Mouse (Mus musculus) megakaryocyte progenitor cell, adult 5-6 weeks (primary cell): Measurements from ENCODE around the gene Apbb2. TPM values are rescaled to one million over a fixed set of nuclear protein-coding genes. Genes with fewer than 3 reads are reported as not detected.

Experiments used
- ATAC-seq: replicated peaks from 2 replicates; pipeline ENCODE4 v1.8.0; 2016; ENCODE audit warnings: mild to moderate bottlenecking, moderate TSS enrichment, inconsistent platforms; ENCODE audit not compliant: poor library complexity
- total RNA-seq, 2 experiments: library from RNA; stranded (forward) in 1 of 2; stranded (reverse) in 1 of 2; fragments of 157-497, 149-512 nt in 1 of 2; fragments of 200-1000 nt in 1 of 2; gene quantifications; 2 replicates each; pipeline versions ENCODE4 v1.2.3 to v1.2.4; 2015 to 2017

Gene Apbb2
- total RNA-seq, 2 experiments from 2014 or later = 0.29 to 3.3 TPM

DNA sequence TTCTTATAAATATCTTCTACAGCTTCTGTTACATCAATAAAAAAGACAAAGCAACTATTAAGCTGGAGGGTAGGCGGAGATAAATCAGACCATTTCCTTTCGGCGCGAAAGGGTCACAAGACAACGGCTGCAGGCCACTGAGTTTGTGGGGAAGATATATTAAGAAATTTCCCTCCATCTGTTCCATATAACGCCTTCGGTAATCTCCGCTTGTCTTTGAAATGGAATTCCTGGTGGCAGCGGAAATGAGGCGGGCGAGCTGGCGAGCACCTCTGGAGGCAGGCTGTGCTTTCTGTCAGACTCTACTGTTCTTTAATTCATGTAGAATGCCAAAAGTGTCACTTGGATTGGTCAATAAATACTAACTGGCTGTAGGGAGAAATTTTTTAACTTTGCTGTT is 267.5 kb downstream of the Apbb2 start:
- no peak for ATAC-seq

GRCm38 (mm10) chr5:66350611-66351010 is 268.0 kb downstream of the Apbb2 start:
- ATAC-seq = no peak

DNA sequence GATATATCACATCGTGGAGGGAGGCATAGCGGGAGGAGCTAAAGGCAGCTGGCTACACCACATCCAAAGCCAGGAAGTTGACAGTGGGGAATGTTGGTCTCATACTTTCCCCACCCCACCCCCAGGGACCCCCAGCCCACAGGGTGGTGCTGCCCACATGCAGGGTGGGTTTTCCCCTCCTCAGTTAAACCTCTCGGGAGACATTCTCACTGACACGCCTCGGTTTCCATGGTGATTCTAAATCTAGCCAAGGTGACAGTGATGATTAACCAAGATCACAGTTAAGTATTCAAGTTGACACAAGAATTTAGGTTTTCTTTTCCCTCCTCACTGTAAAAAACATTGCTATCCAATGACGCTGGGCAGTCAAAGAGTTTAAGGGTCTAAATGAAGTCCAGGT is 270.2 kb downstream of the Apbb2 start:
- ATAC-seq = no peak

- no peak for ATAC-seq
These were observed 271.8 kb downstream of the Apbb2 start for GRCm38 (mm10) chr5:66346756-66347155.

DNA sequence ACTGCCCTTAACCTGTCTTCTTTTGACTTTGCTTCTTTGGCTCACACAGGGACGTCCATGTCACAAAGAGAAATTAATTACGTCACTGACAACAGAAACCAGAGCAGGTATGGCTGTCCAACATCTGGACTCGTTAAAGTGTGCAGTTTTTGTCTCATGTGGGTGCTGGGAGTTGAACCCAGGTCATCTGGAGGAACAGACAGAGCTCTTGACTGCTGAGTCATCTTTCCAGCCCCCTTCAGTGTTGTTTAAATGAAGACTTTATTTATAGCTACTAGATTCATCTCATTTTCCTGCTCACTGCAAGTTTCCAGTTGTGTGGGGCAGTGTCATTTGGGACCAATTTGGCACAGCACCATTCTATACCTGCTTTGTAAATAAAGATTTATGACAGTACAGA is 273.4 kb downstream of the Apbb2 start:
- ATAC-seq = no peak

DNA sequence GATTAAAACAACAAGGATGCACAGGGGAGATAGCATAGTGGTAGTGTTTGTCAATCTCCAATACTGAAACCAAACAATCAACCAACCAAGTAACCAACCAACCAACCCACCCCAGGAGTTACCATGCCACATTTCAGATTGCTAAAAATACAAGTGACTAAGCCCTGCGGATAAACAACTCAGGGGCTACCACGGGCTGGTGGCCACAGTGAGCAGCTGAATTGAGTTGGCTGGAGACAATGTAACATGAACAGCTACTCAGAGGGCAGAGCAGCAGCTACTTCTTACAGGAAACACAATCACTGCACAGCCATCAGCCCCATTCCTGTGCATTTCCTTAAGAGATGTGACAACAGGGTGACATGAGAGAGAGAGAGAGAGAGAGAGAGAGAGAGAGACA is 274.4 kb downstream of the Apbb2 start:
- no peak for ATAC-seq

GRCm38 (mm10) chr5:66342285-66342684 is 276.3 kb downstream of the Apbb2 start:
- ATAC-seq = no peak

DNA sequence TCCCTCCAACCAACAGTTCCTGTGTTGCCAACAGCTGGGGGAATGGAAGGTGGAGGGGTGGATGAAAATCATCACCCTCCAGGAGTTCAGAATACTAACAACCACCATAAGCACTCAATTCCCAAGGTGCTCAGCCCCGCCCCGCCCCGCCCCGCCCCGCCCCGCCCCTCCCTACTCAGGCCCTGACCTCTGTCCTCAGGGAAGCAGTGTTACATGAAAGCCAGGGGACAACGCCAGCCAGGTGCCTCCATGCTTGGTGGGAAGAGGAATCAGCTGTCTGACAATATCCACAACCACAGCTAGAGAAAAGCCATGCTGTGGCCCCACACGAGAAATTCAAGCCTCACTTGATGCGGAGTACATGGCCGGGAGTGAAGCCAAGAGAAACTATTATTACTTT is 276.7 kb downstream of the Apbb2 start:
- ATAC-seq = no peak

DNA sequence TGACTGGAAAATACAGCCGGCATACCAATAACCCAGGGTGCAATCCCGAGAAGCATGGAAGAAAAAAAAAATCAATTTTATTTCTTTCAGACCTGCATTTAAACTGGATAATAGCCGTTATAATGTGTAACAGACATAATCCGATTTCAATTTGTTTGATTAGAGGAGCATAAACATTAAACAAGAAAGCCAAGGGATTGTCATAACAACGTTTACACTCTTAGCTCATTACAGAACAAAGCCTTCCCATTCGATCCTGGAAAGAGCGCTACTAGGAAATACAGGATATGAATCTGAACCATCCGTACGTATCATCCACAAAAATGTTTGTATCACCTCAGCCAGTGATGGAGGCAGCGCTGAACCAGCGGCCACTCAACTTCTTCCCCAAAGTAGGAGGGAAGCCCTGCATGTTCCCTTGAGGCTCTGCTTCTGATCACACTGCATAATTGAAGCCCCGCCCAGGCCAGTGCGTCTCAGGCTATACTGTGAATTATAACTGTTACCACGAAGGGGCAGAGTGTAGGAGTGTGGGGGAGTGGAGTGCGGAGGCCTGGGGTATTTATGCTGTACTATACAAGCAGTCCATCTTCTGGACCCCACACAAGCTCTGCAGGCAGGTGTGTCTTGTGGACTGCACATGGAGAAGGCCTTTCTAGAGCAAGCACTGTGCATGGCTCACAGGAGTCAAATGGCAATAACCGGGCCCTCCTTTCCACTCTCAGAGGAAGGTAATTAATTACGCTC is 278.1 kb downstream of the Apbb2 start:
- no peak for ATAC-seq

DNA sequence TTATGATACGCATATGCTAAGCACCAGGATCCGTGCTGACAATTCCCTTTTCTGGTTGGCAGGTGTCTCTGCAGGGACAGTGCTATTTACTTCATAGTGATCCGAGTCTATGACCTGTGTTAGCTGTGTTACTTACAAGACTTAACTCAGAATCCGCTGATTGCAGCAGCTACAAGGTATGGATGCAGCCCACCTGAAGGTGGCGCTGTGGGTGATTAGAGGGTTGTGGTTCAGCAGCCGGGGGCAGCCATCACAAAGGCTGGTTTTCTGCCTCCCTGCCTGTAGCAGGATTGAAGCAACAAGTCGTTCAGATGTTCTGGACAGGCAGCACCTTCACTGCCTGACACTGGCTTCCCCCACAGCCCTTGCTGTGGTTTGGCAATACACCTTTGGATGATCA is 280.0 kb downstream of the Apbb2 start:
- peak; percentile 72 for ATAC-seq

DNA sequence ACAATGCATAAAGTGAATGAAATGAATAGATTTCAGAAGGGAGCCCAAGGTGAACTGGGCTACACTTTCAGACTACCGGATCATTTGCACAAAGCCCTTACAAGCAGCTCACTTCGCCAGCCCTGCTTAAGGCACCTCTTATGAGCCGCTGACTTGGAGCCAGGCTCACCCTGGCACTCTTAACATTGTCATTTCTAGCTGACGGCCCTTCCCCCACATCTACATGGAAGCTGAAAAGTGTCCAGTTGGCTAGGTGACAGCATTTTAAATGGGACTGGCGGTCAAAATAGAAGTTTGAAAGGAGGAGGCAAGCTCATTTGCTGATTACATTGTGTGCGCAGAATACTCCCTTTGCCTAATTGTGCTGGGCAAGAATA is 280.6 kb downstream of the Apbb2 start:
- no peak for ATAC-seq

DNA sequence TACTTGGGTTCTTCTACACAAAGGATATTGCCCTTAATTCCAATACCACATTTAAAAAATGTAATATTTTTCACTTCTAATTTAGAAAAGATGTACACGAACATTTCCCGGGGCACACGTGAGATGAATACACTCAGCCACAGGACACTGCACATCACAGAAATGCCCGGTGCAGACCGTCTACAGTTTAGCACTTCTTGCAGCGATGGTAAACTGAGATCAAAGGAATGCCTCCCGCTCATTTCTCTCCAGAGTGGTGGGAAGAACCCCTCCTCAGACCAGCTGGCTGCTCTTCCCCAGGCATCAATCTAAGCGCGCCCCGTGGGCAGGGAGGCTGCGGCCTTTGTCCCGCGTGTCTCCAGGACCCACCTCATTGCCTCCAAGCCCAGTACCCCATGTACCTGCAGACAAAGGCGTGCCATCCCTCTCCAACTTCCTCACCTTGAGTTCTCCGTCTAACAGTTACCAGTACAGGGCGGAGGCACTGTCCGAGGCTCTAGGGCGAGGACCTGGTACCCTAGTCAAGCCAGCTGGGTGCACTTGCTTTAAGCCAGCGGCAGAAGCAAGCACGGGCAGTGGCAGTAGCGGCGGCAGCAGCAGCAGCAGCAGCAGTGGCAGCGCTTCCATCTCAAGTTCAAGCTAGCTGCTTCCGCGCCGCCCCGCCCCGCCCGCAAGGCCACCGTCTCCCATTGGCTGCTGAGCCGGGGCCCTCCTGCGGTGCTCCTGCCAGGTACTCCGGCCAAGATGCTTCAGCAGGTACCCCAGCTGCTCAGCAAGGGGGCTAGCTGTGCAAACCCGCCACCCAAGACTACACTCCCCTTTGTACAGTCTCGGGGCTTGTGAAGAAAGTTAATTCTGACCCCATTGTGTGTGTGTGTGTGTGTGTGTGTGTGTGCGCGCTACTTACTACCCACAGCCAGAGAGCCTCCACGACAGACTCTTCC is 281.3 kb downstream of the Apbb2 start:
- peak; percentile 82 for ATAC-seq

DNA sequence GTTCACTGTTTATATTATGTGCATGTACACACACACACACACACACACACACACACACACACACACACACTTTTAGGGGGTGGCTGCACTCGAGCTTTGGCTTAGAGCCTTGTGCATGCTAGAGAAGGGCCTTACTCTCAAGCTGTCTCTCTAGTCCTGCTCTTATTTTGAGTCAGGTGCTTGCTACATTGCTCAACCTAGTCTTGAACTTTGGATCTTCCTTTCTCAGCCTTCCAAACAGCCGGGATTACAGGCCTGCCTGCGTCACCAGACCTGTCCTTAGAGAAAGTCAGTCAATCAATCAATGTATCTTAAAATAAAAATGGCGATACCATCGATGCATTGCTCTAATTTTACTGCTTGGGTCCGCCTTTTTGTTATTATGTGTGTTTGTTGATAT is 287.8 kb downstream of the Apbb2 start:
- ATAC-seq = no peak

- no peak for ATAC-seq
These were observed 289.8 kb downstream of the Apbb2 start for GRCm38 (mm10) chr5:66328766-66329165.

DNA sequence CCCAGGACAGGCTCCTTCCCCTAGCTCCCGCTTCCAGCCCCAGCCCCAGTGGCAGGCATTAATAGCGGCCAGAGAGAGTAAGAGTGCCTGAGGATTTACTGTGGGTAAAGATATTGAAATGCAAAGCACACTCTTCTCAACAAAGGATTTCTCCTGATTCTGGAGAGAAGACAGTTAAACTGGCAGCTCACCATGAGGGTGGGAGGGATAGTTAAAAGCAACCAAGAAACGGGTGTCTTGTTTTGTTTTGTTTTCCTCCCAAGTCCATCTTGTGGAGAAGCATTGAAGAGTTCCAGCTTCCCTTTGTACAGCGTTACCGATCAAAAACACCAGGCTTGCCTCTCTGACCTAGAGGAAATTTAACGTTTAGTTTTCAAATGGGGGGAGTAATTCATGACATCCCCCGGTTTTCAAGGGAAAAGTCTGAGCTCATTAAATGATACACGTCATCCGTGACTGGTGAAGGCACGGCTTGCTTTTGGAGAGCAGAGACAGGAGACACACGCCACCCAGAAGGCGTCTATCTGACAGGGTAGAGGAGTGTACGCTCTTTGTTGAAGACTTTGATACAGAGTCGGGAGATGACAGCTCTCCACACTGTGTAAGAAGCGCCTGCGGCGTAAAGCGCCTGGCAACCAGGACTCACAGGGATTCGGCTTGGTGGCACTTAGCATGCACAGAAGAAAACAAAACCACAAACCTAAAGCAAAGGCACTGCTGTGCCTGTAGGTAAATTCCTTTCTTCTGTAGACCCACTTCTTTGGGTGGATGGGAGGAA is 290.4 kb downstream of the Apbb2 start:
- no peak for ATAC-seq

DNA sequence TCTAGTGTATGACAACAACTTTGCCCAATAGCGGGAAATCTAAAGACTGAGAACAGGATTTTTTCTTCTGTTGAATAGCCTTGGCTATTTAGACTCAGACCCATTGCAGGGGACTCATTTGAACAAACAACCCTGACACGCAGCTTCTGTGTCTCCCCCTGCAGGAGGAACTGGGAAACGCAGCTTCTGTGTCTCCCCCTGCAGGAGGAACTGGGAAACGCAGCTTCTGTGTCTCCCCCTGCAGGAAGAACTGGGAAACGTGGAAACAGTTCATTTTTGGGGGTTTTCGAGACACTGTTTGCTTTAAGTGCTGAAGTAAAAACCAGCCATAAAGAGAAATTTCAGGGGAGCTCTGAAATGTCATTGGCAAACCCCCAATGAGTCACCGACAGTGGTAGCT is 292.2 kb downstream of the Apbb2 start:
- ATAC-seq = peak; percentile 54

DNA sequence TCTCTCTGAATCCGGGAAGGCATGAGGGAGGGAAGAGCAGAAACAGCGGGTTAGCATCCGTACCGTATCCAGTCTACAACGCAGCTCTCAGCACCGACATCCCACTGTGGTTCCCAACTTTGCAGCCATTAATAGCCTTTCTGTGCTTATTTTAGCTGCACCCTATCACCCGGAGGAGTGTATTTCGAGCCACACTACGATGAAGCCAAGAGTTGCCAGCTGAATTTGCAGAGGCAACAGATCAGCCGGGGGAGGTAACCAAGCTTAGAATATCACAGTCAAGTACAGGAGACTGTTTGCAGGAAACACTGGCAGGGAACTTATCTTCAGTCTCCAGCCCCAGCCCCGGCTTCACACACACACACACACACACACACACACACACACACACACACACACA is 295.0 kb downstream of the Apbb2 start:
- ATAC-seq = peak; percentile 44

GRCm38 (mm10) chr5:66323131-66323530 is 295.5 kb downstream of the Apbb2 start:
- peak; percentile 44 for ATAC-seq

DNA sequence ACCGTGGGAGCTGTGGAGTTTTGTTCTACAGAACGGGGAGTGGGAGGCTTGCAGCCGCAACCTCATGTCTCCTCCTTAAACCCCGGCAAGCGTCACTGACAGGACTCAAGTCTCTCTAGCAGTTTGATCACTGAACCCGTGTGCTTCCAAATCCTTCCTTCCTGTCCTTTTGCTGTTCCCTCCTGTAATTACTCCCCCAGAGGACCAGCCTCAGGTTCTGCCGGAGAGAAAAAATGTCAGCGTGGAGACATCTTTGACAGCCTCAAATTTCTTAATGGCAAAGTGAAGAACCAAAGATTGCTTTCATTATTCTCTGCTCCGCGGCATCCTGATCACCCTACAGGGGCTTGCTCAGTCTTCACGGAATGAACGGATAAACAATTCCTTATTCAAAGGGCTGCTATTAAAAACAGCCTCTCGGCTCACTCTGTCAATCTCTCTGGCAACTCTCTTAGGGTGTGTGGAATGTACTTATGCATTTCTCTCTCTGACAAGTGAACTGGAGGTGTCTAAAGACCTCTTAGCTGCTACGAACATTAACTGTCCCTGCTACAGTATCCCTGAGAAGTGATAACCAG is 298.7 kb downstream of the Apbb2 start:
- no peak for ATAC-seq

DNA sequence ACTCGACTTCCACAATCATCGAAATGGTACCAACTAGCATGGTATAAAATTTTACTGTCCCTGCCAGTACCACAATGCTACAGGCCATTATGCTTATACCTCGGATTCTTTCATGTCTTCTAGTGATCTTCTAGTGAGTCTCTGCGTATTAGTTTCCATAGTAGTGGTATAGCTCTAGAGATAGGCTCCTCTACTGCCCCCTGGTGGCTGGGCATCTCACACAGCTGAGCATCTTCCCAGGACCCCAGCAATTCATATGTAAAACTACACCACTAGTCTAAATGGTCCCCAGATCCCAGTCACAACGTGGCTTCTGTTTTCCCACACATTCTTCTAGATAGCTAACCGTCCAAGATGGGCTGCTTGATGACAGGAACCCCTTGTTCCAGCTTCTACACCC is 299.2 kb downstream of the Apbb2 start:
- peak; percentile 72 for ATAC-seq

DNA sequence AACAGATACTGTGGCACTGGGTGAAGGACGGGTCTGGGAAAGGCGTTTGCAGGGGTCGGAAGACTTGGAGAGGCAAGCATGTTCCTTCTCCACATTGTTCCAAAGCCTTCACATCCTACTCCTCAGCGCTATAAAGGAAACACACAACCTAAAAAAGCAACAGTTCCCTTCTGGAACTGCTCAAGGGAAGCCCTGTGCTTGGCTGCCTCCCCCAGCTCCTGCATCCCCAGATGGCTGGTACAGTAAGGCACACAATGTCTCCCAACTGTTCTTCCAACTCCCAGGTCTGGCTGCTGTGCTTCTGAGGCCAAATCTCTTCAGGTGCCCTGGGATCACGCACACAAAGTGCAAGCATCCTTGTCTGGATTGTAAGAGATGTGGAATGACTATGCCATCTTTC is 302.8 kb downstream of the Apbb2 start:
- no peak for ATAC-seq
